9 mouse cellular contexts compared by ENCODE assay signal in the genomic region with DNA sequence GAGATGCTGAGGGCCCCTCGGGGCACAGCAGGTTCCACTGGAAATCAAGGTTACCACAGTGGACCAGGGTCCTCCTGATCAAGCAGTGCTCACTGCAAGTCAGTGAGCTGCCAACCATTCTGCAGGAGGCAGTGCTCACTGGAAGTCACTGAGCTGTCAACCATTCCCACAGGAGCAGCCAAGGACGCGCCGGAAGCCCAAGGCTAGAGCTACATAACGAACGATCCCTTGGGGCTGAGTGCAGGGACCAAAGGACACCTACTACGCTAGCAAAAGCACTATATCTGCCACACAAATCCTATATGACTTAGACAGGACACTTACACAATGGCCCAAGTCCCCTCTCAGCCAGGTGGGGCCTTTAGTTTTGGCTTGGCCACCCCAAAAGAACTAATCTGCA. TPM values are rescaled to one million over a fixed set of nuclear protein-coding genes. Genes with fewer than 3 reads are reported as not detected.
DNase-seq lines count a peak whose midpoint lies in the region; ATAC-seq lines count a peak whose summit lies in the region.
"Had no signal": no experiment of that assay in that cellular context is flagged by ENCODE, and none has a peak within 500 bp of the region (broad histone marks: within the 10 kb centered on the region; RNA-seq: fewer than 3 reads in every experiment).

No protein-coding gene starts in this region.

- 64% methylated on average over 7 of the region's 7 CpGs for WGBS in lung, embryonic 15.5 days
- 78% methylated on average over 7 of the region's 7 CpGs for WGBS in embryonic facial prominence, embryonic 14.5 days
- WGBS in intestine, embryonic 16.5 days = 72% methylated on average over 7 of the region's 7 CpGs
- WGBS in midbrain, embryonic 15.5 days = 87% methylated on average over 7 of the region's 7 CpGs

- DNase-seq in lung, adult 18-20 months = no peak
- peak; percentile 23 for DNase-seq in embryonic facial prominence, embryonic 14.5 days (ENCODE audit: low spot score)
- no peak for DNase-seq in frontal cortex, postnatal 10 days (ENCODE audit: low spot score in 2 of 2)
- DNase-seq in layer of hippocampus, adult 18-20 months (ENCODE audit: low spot score in 2 of 2) = no peak
- no peak for DNase-seq in cerebellum, postnatal 14 days
- DNase-seq: cerebellum, adult 9-10 months had no signal

- H3K4me1 ChIP-seq in lung, embryonic 15.5 days = peaks cover 57% of the 10 kb centered on the region
- peaks cover 40% of the 10 kb centered on the region for H3K4me1 ChIP-seq in embryonic facial prominence, embryonic 14.5 days (ENCODE audit: control insufficient read depth, insufficient read depth, low read length)
- H3K4me1 ChIP-seq in intestine, embryonic 16.5 days (ENCODE audit: control insufficient read depth, insufficient read depth, low read length) = peaks cover 48% of the 10 kb centered on the region
- peaks cover 23% of the 10 kb centered on the region for H3K4me1 ChIP-seq in midbrain, embryonic 15.5 days

- peak overlapping the region; percentile 32 for H3K4me2 ChIP-seq in lung, embryonic 15.5 days
- H3K4me2 ChIP-seq in embryonic facial prominence, embryonic 14.5 days (ENCODE audit: low read depth, low read length) = peak overlapping the region; percentile 37; the same call in 1 of the 2 replicates
- no peak overlapping the region for H3K4me2 ChIP-seq in intestine, embryonic 16.5 days (ENCODE audit: low read depth, low read length)
- H3K4me2 ChIP-seq in midbrain, embryonic 15.5 days = no peak overlapping the region

- no peak for ATAC-seq in lung, embryonic 15.5 days (ENCODE audit: borderline replicate concordance, extremely low read depth, low FRiP score, low TSS enrichment)
- ATAC-seq in embryonic facial prominence, embryonic 14.5 days (ENCODE audit: low read depth) = no peak
- no peak for ATAC-seq in intestine, embryonic 16.5 days
- ATAC-seq in midbrain, embryonic 15.5 days (replicated peaks) = no peak

- no peaks in the 10 kb centered on the region for H3K36me3 ChIP-seq in lung, embryonic 15.5 days
- no peaks in the 10 kb centered on the region for H3K36me3 ChIP-seq in embryonic facial prominence, embryonic 14.5 days (ENCODE audit: control insufficient read depth, insufficient read depth, low read length)
- H3K36me3 ChIP-seq in intestine, embryonic 16.5 days (ENCODE audit: control insufficient read depth, insufficient read depth, low read length) = no peaks in the 10 kb centered on the region
- no peaks in the 10 kb centered on the region for H3K36me3 ChIP-seq in midbrain, embryonic 15.5 days (replicated peaks)

- no peak overlapping the region for H3K4me3 ChIP-seq in lung, embryonic 15.5 days
- no peak overlapping the region for H3K4me3 ChIP-seq in embryonic facial prominence, embryonic 14.5 days (ENCODE audit: low read depth, low read length)
- H3K4me3 ChIP-seq in intestine, embryonic 16.5 days (ENCODE audit: low read length) = no peak overlapping the region
- H3K4me3 ChIP-seq in midbrain, embryonic 15.5 days = no peak overlapping the region

- no peaks in the 10 kb centered on the region for H3K9me3 ChIP-seq in lung, embryonic 15.5 days
- H3K9me3 ChIP-seq in embryonic facial prominence, embryonic 14.5 days (ENCODE audit: control insufficient read depth, low read length) = no peaks in the 10 kb centered on the region
- H3K9me3 ChIP-seq in intestine, embryonic 16.5 days (ENCODE audit: control insufficient read depth, low read length) = no peaks in the 10 kb centered on the region
- no peaks in the 10 kb centered on the region for H3K9me3 ChIP-seq in midbrain, embryonic 15.5 days

- H3K27ac ChIP-seq in lung, embryonic 15.5 days = peak overlapping the region; percentile 91
- H3K27ac ChIP-seq in embryonic facial prominence, embryonic 14.5 days (replicated peaks; ENCODE audit: low read depth, low read length) = peak overlapping the region; percentile 76
- peak overlapping the region; percentile 74; the same call in 1 of the 2 replicates for H3K27ac ChIP-seq in intestine, embryonic 16.5 days (ENCODE audit: low read length)
- H3K27ac ChIP-seq in midbrain, embryonic 15.5 days = peak overlapping the region; percentile 48; the same call in 1 of the 2 replicates

- no peaks in the 10 kb centered on the region for H3K27me3 ChIP-seq in lung, embryonic 15.5 days
- no peaks in the 10 kb centered on the region for H3K27me3 ChIP-seq in embryonic facial prominence, embryonic 14.5 days (replicated peaks; ENCODE audit: control insufficient read depth, insufficient read depth, low read length)
- H3K27me3 ChIP-seq in intestine, embryonic 16.5 days (replicated peaks; ENCODE audit: control insufficient read depth, insufficient read depth, low read length) = no peaks in the 10 kb centered on the region
- 0 out of 2 replicates have a peak, but pooled peaks cover 5% of the 10 kb centered on the region for H3K27me3 ChIP-seq in midbrain, embryonic 15.5 days (replicated peaks)

- no peak overlapping the region for H3K9ac ChIP-seq in lung, embryonic 15.5 days
- H3K9ac ChIP-seq in embryonic facial prominence, embryonic 14.5 days (ENCODE audit: low read depth, low read length) = peak overlapping the region; percentile 32; the same call in 1 of the 2 replicates
- H3K9ac ChIP-seq in intestine, embryonic 16.5 days (ENCODE audit: low read depth, low read length) = no peak overlapping the region
- no peak overlapping the region for H3K9ac ChIP-seq in midbrain, embryonic 15.5 days

RNA-seq across cellular contexts. Expression of gene Lrp5, which starts 5.6 kb away (rescaled TPM):
- polyA plus RNA-seq in lung, embryonic 15.5 days (2015; fragmentation: Nextera tagmentation; extraction: Ambion mirVana) = 7.7 TPM in 2 replicates
- 10.1 and 10.6 TPM in 2 replicates for polyA plus RNA-seq in embryonic facial prominence, embryonic 14.5 days (2014; fragmentation: Nextera tagmentation; extraction: Ambion mirVana)
- polyA plus RNA-seq in intestine, embryonic 16.5 days (2015; fragmentation: Nextera tagmentation; extraction: Ambion mirVana) = 4.2 and 4.4 TPM in 2 replicates
- polyA plus RNA-seq in midbrain, embryonic 15.5 days (2015; fragmentation: Nextera tagmentation; extraction: Ambion mirVana) = 1.1 and 1.4 TPM in 2 replicates
- total RNA-seq in layer of hippocampus, adult 18-20 months (2021) = 10 to 100 TPM in 1 of 2 experiments, 1 to 10 TPM in 1; 9.2 to 10.4 TPM

RNA-seq across cellular contexts. Expression of gene 1810055G02Rik, which starts 27.4 kb away (rescaled TPM):
- 31.9 and 32.2 TPM in 2 replicates for polyA plus RNA-seq in lung, embryonic 15.5 days (2015; fragmentation: Nextera tagmentation; extraction: Ambion mirVana)
- polyA plus RNA-seq in embryonic facial prominence, embryonic 14.5 days (2014; fragmentation: Nextera tagmentation; extraction: Ambion mirVana) = 59.2 and 61.4 TPM in 2 replicates
- 53.8 and 65.6 TPM in 2 replicates for polyA plus RNA-seq in intestine, embryonic 16.5 days (2015; fragmentation: Nextera tagmentation; extraction: Ambion mirVana)
- polyA plus RNA-seq in midbrain, embryonic 15.5 days (2015; fragmentation: Nextera tagmentation; extraction: Ambion mirVana) = 34.6 and 35.9 TPM in 2 replicates
- total RNA-seq in layer of hippocampus, adult 18-20 months (2021) = 10 to 100 TPM; 23.4 to 24.3 TPM

Comparison
In these comparisons a context has a peak if more than half of its experiments do, and no peak if none do; other contexts are left out.
1. H3K4me2 ChIP-seq: peak in lung, embryonic 15.5 days (single experiment) and embryonic facial prominence, embryonic 14.5 days (single experiment); none in intestine, embryonic 16.5 days (single experiment) and midbrain, embryonic 15.5 days (single experiment).
2. Peak in every context shown above with its lines, with median percentiles within 50 percentile points of each other: H3K27ac ChIP-seq.